Mouse (Mus musculus) 3134 (cell line): ENCODE results near the gene Fn3k.
A peak's percentile ranks its signal among the peaks of the same experiment; 100 is the strongest.

Experiments
- DNase-seq: peaks from one replicate; pipeline ENCODE4 v3.0.0-alpha.2; 2011; ENCODE audit warnings: low spot score; ENCODE audit not compliant: insufficient read length; ENCODE audit errors: extremely low read depth

Gene Fn3k

GRCm38 (mm10) chr11:121434156-121435155 is at the start of gene Fn3k:
TSS of gene Fn3k (plus strand) at chr11:121434913.
- peak; percentile 20 for DNase-seq

GRCm38 (mm10) chr11:121387750-121388553 is 46.8 kb upstream of the Fn3k start, which contains the start of gene Rab40b:
TSS of gene Rab40b (minus strand) at chr11:121388251.
- no peak for DNase-seq

GRCm38 (mm10) chr11:121388554-121388945 is 46.2 kb upstream of the Fn3k start:
- no peak for DNase-seq

GRCm38 (mm10) chr11:121390793-121391192 is 43.9 kb upstream of the Fn3k start:
- DNase-seq: no peak

- no peak for DNase-seq
Observed at GRCm38 (mm10) chr11:121392405-121392804, 42.3 kb upstream of the Fn3k start.

- DNase-seq: no peak
Observed at GRCm38 (mm10) chr11:121407366-121408155, 27.2 kb upstream of the Fn3k start.

GRCm38 (mm10) chr11:121414762-121415161 is 20.0 kb upstream of the Fn3k start:
- DNase-seq: no peak

GRCm38 (mm10) chr11:121415351-121415750 is 19.4 kb upstream of the Fn3k start:
- DNase-seq: no peak

- no peak for DNase-seq
Observed at GRCm38 (mm10) chr11:121417971-121418370, 16.7 kb upstream of the Fn3k start.

- no peak for DNase-seq
Observed at GRCm38 (mm10) chr11:121418932-121419331, 15.8 kb upstream of the Fn3k start.

GRCm38 (mm10) chr11:121420379-121420778 is 14.3 kb upstream of the Fn3k start:
- DNase-seq: no peak

- peak; percentile 95 for DNase-seq
Observed at GRCm38 (mm10) chr11:121420830-121421552, 13.7 kb upstream of the Fn3k start, which contains the start of gene Fn3krp. TSS of gene Fn3krp (plus strand) at chr11:121421401.

GRCm38 (mm10) chr11:121421553-121422173 is 13.1 kb upstream of the Fn3k start:
- no peak for DNase-seq

GRCm38 (mm10) chr11:121433397-121433796 is 1.3 kb upstream of the Fn3k start:
- no peak for DNase-seq

- DNase-seq: no peak
Observed at GRCm38 (mm10) chr11:121437236-121437635, 2.5 kb downstream of the Fn3k start.

- no peak for DNase-seq
Observed at GRCm38 (mm10) chr11:121439686-121440292, 5.1 kb downstream of the Fn3k start.

- peak; percentile 65 for DNase-seq
Observed at GRCm38 (mm10) chr11:121441653-121442052, 6.9 kb downstream of the Fn3k start.

GRCm38 (mm10) chr11:121442076-121442475 is 7.4 kb downstream of the Fn3k start:
- no peak for DNase-seq

GRCm38 (mm10) chr11:121451216-121451726 is 16.6 kb downstream of the Fn3k start:
- no peak for DNase-seq
